Mouse (Mus musculus) activated CD4-positive, CD25-positive, alpha-beta regulatory T cell, adult 4 months (primary cell): ENCODE data around the gene Dhdh. TPM values are rescaled to one million over a fixed set of nuclear protein-coding genes. Genes with fewer than 3 reads are reported as not detected.
A peak's percentile ranks its signal among the peaks of the same experiment; 100 is the strongest.
"Not testable (repeated sequence)": the region's sequence is repeated elsewhere in the genome, so short reads cannot be mapped to it uniquely, and the experiment has no call there.

Experiments
- ATAC-seq: one replicate; pipeline ENCODE4 v1.8.0; 2017
- polyA plus RNA-seq, 2 experiments: library from polyadenylated mRNA; unstranded; fragments of 100-300 nt; shearing (Covaris generic); gene quantifications; one replicate each; pipeline ENCODE4 v1.2.1; 2017

Dhdh gene
- polyA plus RNA-seq: 1 to 10 TPM in 1 of 2 experiments, under 1 TPM in 1; 0.61 to 1.3 TPM

DNA sequence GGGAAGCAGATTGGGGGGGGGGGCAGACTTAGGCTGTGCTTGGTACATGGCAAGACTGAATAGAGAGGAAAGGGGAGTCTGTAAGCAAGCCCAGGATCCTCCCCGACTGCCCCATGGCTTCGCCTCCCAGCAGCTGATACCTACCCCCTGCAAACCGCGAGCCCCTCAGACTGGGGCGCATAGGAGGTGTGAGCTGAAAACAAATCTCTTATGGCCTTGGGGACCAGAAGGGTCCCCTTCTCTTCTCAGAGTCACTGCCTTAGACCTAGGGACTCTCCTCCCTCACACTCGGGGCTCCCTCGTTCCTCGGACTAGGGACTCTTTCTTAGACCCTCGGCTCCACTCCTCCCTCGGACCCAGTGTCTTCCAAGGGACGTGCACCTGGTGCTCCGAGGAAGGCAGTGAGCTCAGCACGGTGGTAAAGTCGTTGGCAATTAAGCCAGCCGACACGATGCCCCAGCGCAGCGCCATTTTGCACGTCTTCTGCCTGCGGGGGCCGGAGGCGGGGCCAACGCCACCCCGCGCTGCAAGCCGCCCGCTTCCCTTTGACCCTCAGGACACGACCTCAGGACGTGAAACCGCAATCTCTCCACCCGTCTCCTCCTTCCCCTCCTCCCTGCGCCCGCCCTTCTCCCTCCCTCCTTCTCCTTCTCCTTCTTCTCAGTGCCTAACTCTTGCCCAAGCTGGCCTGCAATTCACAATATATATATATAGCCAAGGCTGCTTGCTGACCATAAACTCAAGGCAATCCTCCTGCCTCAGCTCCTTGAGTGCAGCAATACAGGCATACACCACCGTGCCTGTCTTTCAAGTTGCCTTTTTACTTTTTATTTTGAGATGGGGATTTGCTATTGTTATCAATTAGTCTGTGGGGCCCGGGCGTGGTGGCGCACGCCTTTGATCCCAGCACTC lies at the start of gene Dhdh:
TSS of gene Dhdh (minus strand) at position 513 of the 912 bp plus-strand sequence.
- peak; percentile 19 for ATAC-seq

DNA sequence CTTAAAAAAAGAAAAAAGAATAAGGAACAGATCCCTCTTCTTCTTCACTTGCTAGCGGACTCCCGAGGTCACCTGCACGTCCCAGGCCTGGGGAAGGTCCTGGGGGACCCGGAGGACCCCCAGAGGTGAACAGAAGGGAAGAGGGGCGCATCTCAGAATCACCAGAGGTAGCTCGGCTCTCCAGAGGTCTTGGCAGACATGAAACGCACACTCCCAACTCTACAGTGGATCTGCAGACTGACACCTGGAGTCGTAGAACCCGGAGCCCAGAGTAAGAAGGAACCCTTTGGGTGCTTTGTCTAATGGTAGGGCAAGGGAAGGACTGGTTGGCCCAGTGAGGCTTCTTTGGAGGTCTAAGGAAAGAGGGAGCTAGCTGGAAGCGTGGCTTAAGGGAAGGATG lies 49.0 kb upstream of the Dhdh start:
- no peak for ATAC-seq

DNA sequence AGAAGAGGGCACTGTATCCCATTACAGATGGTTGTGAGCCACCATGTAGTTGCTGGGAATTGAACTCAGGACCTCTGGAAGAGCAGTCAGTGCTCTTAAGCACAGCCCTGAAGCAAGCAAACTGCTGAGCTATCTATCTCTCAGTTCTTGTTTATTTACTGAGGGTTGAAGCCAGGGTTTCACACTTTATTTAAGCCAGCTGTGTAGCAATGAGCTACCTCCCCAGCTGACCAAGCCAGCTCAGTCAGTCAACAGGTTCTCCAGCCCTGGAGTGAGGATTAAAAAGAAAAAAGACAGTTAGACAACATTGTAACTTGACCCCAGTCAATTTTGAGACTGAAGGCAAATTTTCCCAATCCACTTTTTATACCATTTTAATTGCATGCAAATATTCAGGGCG lies 47.1 kb upstream of the Dhdh start:
- no peak for ATAC-seq

GRCm38 (mm10) chr7:45530643-45531042 lies 42.0 kb upstream of the Dhdh start:
- no peak for ATAC-seq

GRCm38 (mm10) chr7:45529461-45529860 lies 40.9 kb upstream of the Dhdh start:
- no peak for ATAC-seq

GRCm38 (mm10) chr7:45527169-45527568 lies 38.6 kb upstream of the Dhdh start:
- ATAC-seq: not testable (repeated sequence)

DNA sequence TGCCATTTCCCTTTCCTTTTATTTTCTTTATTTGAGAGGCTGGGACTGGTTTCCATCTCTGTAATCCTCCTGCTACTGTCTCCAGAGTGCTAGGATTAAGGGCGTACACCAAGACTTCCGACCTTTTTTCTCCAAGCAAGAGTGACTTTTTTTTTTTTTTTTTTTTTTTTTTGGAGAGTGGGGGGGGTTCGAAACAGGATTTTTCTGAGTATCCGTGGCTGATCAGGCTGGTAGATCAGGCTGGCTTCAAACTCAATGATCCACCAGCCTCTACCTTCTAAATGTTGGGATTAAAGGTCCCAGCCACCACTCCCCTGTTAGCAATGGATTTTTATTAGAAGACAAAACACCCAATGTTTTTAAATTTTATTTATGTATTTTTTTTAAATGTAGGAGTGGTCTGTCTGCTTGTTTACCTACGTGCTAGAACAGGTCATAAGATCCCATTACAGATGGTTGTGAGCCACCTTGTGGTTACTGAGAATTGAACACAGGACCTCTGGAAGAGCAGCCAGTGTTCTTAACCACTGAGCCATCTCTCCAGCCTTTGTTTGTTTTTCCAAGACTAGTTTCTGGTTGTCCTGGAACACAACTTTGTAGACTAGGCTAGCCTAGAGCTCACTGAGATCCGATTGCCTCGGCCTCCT lies 38.0 kb upstream of the Dhdh start:
- ATAC-seq: peak; percentile 13

GRCm38 (mm10) chr7:45525809-45526473 lies 37.3 kb upstream of the Dhdh start, which contains the start of the genes Ppp1r15a and Plekha4:
Gene Ppp1r15a, minus strand, starts transcription at chr7:45526268.
Gene Plekha4, plus strand, starts transcription at chr7:45526330.
- peak; percentile 79 for ATAC-seq

GRCm38 (mm10) chr7:45524841-45525621 lies 36.4 kb upstream of the Dhdh start:
- ATAC-seq: no peak

DNA sequence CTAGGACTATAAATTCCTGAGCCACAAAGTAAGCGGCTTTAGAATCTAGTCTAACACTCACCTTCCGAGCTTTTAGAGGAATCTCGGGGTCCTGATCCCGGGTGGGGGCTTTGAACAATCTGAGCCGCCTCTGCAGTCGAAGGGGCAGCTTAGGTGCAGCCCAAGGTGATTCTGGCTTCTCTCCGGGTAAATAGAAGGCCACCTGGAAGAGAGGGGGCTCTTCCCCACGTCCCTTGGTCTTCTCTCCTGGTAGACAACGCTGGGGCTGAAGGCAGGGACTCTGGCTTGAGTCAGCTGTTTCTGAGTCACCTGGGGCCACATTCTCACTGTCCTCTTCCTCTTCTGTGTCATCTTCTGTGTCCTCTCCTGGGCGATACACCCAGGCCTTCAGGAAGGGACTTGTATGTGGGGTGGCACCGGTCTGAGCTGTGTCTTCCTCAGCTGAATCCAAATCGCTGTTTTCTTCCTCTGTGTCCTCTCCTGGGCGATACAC lies 35.1 kb upstream of the Dhdh start:
- no peak for ATAC-seq

GRCm38 (mm10) chr7:45522957-45523676 lies 34.5 kb upstream of the Dhdh start:
- no peak for ATAC-seq

- no peak for ATAC-seq
These were observed 33.7 kb upstream of the Dhdh start for GRCm38 (mm10) chr7:45522194-45522752.

- peak; percentile 63 for ATAC-seq
These were observed 33.2 kb upstream of the Dhdh start for GRCm38 (mm10) chr7:45521728-45522184.

- no peak for ATAC-seq
These were observed 32.0 kb upstream of the Dhdh start for GRCm38 (mm10) chr7:45520605-45521004.

DNA sequence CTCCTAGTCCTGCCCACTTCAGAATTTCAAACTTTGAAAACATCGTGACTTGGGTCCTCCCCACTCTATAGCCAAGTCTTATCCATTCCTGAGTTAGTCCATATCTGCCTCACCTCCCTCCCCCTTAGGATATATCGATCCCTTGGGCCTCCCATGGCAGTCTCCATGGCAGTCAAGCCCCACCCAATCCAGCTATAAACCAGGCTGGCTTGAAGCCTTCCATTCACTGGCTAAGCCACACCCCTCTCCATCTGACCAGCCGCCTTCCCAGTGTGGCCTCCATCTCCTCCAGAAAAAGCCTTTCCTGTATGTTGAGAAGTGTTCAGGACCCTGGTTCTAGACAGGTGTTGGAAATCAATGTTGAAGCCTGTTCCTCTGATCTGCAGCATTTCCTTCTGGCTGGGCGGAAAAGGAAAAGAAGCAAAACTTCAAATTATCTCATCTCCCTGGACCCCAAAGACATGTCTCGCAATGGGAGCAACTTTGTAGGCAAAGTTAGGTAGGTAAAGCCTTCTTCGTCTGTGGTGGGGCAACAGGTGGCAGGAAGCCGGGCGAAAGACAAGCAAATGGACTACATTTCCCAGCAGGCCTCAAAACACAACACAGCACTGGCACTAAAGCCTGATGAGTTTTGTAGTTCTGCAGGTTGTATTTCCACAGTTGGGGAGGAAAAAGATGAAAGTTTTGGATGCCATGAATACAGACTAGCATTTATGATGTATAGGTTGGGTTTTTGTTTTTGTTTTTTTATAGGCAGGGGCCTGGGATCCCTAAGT lies 30.9 kb upstream of the Dhdh start:
- ATAC-seq: no peak

DNA sequence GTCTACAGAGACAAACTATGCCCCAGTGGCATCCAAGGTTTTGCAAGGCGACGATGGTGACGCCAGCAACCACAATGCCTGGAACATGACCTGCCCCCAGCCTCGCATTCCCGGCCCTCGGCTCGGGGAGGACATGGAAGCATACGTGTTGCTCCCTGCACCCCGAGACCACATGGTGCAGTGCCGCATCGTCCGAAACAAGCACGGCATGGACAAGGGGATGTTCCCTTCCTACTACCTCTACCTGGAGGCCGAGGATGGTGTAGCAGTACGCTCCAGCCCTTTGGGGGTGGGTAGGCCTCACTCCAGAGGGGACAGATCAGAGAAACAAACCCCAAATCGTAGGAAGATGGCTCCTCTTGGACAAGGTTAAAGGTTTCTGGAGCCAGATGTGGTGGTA lies 30.0 kb upstream of the Dhdh start:
- ATAC-seq: no peak

DNA sequence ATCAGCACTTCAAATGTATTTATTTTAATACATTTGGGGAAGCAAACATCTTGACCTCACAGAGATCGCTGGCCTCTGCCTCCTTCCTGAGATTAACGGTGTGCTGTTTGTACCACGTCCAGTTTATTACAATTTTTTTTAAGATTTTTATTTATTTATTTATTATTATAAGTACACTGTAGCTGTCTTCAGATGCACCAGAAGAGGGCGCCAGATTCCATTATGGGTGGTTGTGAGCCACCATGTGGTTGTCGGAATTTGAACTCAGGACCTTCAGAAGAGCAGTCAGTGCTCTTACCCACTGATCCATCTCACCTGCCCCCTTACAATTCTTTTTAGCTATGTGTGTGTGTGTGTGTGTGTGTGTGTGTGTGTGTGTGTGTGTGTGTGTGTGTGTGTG lies 28.2 kb upstream of the Dhdh start:
- not testable (repeated sequence) for ATAC-seq

- ATAC-seq: no peak
These were observed 26.8 kb upstream of the Dhdh start for GRCm38 (mm10) chr7:45515436-45515835.

- ATAC-seq: no peak
These were observed 25.8 kb upstream of the Dhdh start for GRCm38 (mm10) chr7:45514411-45514810.
